Mouse (Mus musculus): ENCODE results near the gene Sh3bgrl3. TPM values are rescaled to one million over a fixed set of nuclear protein-coding genes. Genes with fewer than 3 reads are reported as not detected.
"Not testable (repeated sequence)": the region's sequence is repeated elsewhere in the genome, so short reads cannot be mapped to it uniquely, and the experiment has no call there.

Sh3bgrl3 gene
- 333 and 369 TPM in 2 replicates for polyA plus RNA-seq (2016; fragmentation: Nextera tagmentation; extraction: Ambion mirVana)

- H3K4me3 ChIP-seq, result peak within 1 kb of the TSS; percentile 84
- peak; percentile 95 for ATAC-seq (ENCODE audit: low FRiP score)
- peak within 1 kb of the TSS; percentile 76 for H3K27ac ChIP-seq
- under 1% methylated on average over 50 of the region's 50 CpGs for WGBS
- H3K36me3 ChIP-seq, result peaks cover 19% of the 10 kb centered on the region
- no peaks in the 10 kb centered on the region for H3K27me3 ChIP-seq
- H3K4me2 ChIP-seq (replicated peaks), result peak within 1 kb of the TSS; percentile 91
- peaks cover 29% of the 10 kb centered on the region for H3K4me1 ChIP-seq
- peak within 1 kb of the TSS; percentile 89 for H3K9ac ChIP-seq
- no peaks in the 10 kb centered on the region for H3K9me3 ChIP-seq (replicated peaks)
Measured at GRCm38 (mm10) chr4:134128221-134128982, at the start of gene Sh3bgrl3. TSS of gene Sh3bgrl3 (minus strand) at chr4:134128789.

- WGBS, result 94% methylated on average over 3 of the region's 3 CpGs
- H3K4me2 ChIP-seq (replicated peaks), result no peak overlapping the region
- H3K36me3 ChIP-seq, result peaks cover 6% of the 10 kb centered on the region
Measured at GRCm38 (mm10) chr4:134172391-134172790, 43.8 kb upstream of the Sh3bgrl3 start.

GRCm38 (mm10) chr4:134166906-134167305, 38.3 kb upstream of the Sh3bgrl3 start:
- WGBS, result 95% methylated on average over 3 of the region's 3 CpGs
- Histone ChIP-seq H3K4me1 (no peaks in the 10 kb centered on the region), H3K9ac (no peak overlapping the region), H3K36me3 (peaks cover 17% of the 10 kb centered on the region), H3K27ac (no peak overlapping the region), H3K4me3 (no peak overlapping the region), H3K9me3 (replicated peaks) (no peaks in the 10 kb centered on the region), H3K4me2 (replicated peaks) (no peak overlapping the region), H3K27me3 (no peaks in the 10 kb centered on the region)
- no peak for ATAC-seq (ENCODE audit: low FRiP score)

More at GRCm38 (mm10) chr4:134172391-134172790, 43.8 kb upstream of the Sh3bgrl3 start:
- Histone ChIP-seq H3K9ac (no peak overlapping the region), H3K4me3 (no peak overlapping the region), H3K27ac (no peak overlapping the region), H3K9me3 (replicated peaks) (no peaks in the 10 kb centered on the region), H3K27me3 (no peaks in the 10 kb centered on the region), H3K4me1 (no peaks in the 10 kb centered on the region)
- ATAC-seq (ENCODE audit: low FRiP score), result no peak

- peaks cover 13% of the 10 kb centered on the region for H3K36me3 ChIP-seq
- ATAC-seq (ENCODE audit: low FRiP score), result no peak
- WGBS, result 93% methylated on average over 3 of the region's 3 CpGs
- no peak overlapping the region for H3K9ac ChIP-seq
- H3K9me3 ChIP-seq (replicated peaks), result no peaks in the 10 kb centered on the region
- no peak overlapping the region for H3K4me3 ChIP-seq
- no peaks in the 10 kb centered on the region for H3K4me1 ChIP-seq
- H3K27me3 ChIP-seq, result no peaks in the 10 kb centered on the region
- no peak overlapping the region for H3K4me2 ChIP-seq (replicated peaks)
- H3K27ac ChIP-seq, result no peak overlapping the region
Measured at GRCm38 (mm10) chr4:134165548-134166465, 37.2 kb upstream of the Sh3bgrl3 start.

DNA sequence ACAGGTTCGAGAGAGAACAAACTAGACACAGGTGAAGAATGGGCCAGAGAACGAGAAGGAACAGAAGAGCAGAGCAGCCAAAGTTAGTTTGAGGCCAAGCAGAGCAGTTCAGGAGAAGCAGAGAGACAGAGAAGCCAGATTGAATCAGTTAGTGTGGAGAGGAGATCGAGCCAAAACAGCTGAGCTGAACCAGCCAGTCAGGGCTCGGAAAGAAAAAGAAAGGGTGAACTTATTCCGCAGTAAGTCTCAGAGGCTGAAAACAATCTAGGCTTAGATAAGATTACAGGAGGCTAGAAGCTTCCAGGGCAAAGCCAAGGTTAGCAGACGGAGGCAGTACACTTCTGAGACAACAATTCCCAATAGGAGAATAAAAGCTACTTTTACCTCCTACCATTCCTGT, 36.4 kb upstream of the Sh3bgrl3 start:
- no peak overlapping the region for H3K4me3 ChIP-seq
- H3K4me1 ChIP-seq, result no peaks in the 10 kb centered on the region
- no peaks in the 10 kb centered on the region for H3K27me3 ChIP-seq
- H3K9ac ChIP-seq, result no peak overlapping the region
- H3K27ac ChIP-seq, result no peak overlapping the region
- no peak overlapping the region for H3K4me2 ChIP-seq (replicated peaks)
- ATAC-seq (ENCODE audit: low FRiP score), result no peak
- H3K9me3 ChIP-seq (replicated peaks), result no peaks in the 10 kb centered on the region
- peaks cover 13% of the 10 kb centered on the region; the same call in 1 of the 2 replicates for H3K36me3 ChIP-seq
- 82% methylated on average over 6 of the region's 6 CpGs for WGBS

DNA sequence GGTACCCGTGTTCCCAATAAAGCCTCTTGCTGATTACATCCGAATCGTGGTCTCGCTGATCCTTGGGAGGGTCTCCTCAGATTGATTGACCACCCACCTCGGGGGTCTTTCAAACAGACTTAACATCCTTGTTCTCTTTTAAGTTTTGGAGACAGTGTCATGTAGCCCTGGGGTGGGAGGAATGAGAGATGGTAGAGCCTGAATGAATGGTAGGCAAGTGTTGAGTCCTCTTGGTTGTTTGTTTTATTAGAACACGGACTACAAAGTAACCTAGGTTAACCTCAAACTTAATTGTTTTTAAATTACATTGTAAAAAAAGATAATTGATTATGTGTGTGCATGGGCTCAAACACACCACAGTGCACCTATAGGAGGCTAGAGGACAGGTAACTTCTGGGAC, 36.0 kb upstream of the Sh3bgrl3 start:
- Histone ChIP-seq H3K4me3 (no peak overlapping the region), H3K27ac (no peak overlapping the region), H3K36me3 (peaks cover 13% of the 10 kb centered on the region; the same call in 1 of the 2 replicates), H3K4me2 (replicated peaks) (no peak overlapping the region), H3K9ac (no peak overlapping the region), H3K4me1 (no peaks in the 10 kb centered on the region), H3K9me3 (replicated peaks) (no peaks in the 10 kb centered on the region), H3K27me3 (no peaks in the 10 kb centered on the region)
- no peak for ATAC-seq (ENCODE audit: low FRiP score)
- WGBS, result 97% methylated on average over 6 of the region's 6 CpGs

DNA sequence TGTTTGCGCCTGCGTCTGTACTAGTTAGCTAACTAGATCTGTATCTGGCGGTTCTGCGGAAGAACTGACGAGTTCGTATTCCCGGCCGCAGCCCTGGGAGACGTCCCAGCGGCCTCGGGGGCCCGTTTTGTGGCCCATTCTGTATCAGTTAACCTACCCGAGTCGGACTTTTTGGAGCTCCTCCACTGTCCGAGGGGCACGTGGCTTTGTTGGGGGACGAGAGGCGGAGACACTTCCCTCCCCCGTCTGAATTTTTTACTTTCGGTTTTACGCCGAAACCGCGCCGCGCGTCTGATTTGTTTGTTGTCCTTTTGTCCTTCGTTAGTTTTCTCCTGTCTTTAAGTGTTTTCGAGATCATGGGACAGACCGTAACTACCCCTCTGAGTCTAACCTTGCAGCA, 31.5 kb upstream of the Sh3bgrl3 start:
- 12% methylated on average over 30 of the region's 30 CpGs for WGBS
- not testable (repeated sequence) for H3K9ac ChIP-seq

DNA sequence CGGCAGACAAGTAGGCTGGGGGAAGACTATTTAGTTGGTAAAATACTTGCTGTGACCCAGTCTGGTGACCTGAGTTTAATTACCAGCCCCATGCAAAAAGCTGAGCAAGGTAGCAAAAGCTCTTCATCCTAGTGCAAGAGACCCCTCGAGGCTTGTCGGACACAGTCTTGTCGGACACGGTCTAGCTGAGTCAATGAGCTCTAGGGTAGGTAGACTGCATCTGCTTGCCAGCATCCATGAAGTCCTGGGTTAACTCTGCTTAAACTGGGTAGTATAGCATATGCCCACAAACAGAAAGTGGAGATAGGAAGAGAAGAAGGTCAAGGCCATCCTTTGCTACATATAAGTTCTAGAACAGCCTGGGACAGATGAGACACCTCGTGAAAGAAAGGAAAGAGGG, 30.2 kb upstream of the Sh3bgrl3 start:
- Histone ChIP-seq H3K9me3 (replicated peaks) (no peaks in the 10 kb centered on the region), H3K27ac (no peak overlapping the region), H3K4me2 (replicated peaks) (no peak overlapping the region), H3K27me3 (no peaks in the 10 kb centered on the region; the same call in 1 of the 2 replicates), H3K4me1 (no peaks in the 10 kb centered on the region), H3K4me3 (no peak overlapping the region), H3K36me3 (peaks cover 17% of the 10 kb centered on the region), H3K9ac (no peak overlapping the region)
- 85% methylated on average over 6 of the region's 6 CpGs for WGBS
- no peak for ATAC-seq (ENCODE audit: low FRiP score)

More for the DNA sequence above, 31.5 kb upstream of the Sh3bgrl3 start:
- H3K4me3 ChIP-seq, result peak overlapping the region; percentile 45
- not testable (repeated sequence) for H3K4me1 ChIP-seq; H3K9me3 ChIP-seq (replicated peaks); ATAC-seq (ENCODE audit: low FRiP score); H3K27ac ChIP-seq; H3K27me3 ChIP-seq
- peaks cover 12% of the 10 kb centered on the region; the same call in 1 of the 2 replicates for H3K36me3 ChIP-seq
- H3K4me2 ChIP-seq (replicated peaks), result peak overlapping the region; percentile 63

DNA sequence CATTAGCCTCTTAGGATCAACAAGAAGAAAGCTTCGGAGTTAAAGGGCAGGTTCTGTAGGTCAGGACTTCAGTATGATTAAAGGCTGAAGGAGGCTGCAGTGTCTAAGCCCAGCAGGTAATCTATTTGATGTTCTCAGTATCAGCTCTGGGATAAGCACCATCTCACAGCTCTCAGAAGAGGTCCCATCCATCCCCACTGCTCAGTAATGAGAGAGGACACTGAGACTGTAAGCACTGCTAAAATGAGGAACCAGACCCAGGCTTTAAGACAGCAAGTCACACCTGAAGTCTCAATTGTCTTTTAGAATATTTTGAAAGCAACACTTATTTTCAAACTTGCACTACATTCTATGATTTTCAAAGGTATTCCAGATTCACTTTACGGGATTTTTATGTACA, 29.0 kb upstream of the Sh3bgrl3 start:
- H3K9me3 ChIP-seq (replicated peaks), result no peaks in the 10 kb centered on the region
- H3K4me2 ChIP-seq (replicated peaks), result no peak overlapping the region
- no peaks in the 10 kb centered on the region for H3K4me1 ChIP-seq
- no peak overlapping the region for H3K4me3 ChIP-seq
- peaks cover 28% of the 10 kb centered on the region for H3K36me3 ChIP-seq
- WGBS, result 86% methylated on average over 2 of the region's 2 CpGs
- no peak overlapping the region for H3K9ac ChIP-seq
- no peak overlapping the region for H3K27ac ChIP-seq
- H3K27me3 ChIP-seq, result no peaks in the 10 kb centered on the region; the same call in 1 of the 2 replicates
- ATAC-seq (ENCODE audit: low FRiP score), result no peak

DNA sequence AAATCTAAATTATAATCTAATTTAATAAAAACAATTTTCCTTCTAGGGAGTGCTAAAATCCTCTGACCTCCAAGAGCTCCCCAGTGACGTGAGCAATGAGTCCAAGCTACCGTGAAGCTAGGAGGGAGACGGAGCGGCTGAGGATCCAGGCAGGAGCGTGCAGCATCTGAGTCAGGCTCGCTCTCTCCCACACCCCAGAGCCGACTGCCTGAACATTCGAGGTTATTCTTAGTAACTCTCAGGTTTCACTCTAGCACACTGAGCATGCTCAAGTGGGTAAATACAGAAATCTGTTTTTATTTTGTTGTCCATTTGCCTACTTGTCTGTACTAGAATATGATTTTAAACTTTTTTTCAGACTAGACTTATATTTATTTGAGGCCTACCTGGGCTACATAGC, 28.2 kb upstream of the Sh3bgrl3 start:
- no peak overlapping the region for H3K4me2 ChIP-seq (replicated peaks)
- H3K9ac ChIP-seq, result no peak overlapping the region
- no peaks in the 10 kb centered on the region; the same call in 1 of the 2 replicates for H3K27me3 ChIP-seq
- no peak for ATAC-seq (ENCODE audit: low FRiP score)
- H3K4me1 ChIP-seq, result no peaks in the 10 kb centered on the region
- WGBS, result 71% methylated on average over 8 of the region's 8 CpGs
- H3K27ac ChIP-seq, result no peak overlapping the region
- peaks cover 36% of the 10 kb centered on the region for H3K36me3 ChIP-seq
- no peaks in the 10 kb centered on the region for H3K9me3 ChIP-seq (replicated peaks)
- H3K4me3 ChIP-seq, result no peak overlapping the region

GRCm38 (mm10) chr4:134155961-134156465, 27.4 kb upstream of the Sh3bgrl3 start:
- Histone ChIP-seq H3K9ac (no peak overlapping the region), H3K4me3 (no peak overlapping the region), H3K4me2 (replicated peaks) (no peak overlapping the region), H3K27ac (no peak overlapping the region), H3K36me3 (peaks cover 43% of the 10 kb centered on the region), H3K4me1 (no peaks in the 10 kb centered on the region), H3K9me3 (replicated peaks) (no peaks in the 10 kb centered on the region), H3K27me3 (no peaks in the 10 kb centered on the region; the same call in 1 of the 2 replicates)
- 93% methylated on average over 10 of the region's 10 CpGs for WGBS
- ATAC-seq (ENCODE audit: low FRiP score), result no peak

- H3K9me3 ChIP-seq (replicated peaks), result no peaks in the 10 kb centered on the region
- WGBS, result 91% methylated on average over 6 of the region's 6 CpGs
- H3K36me3 ChIP-seq, result peaks cover 44% of the 10 kb centered on the region
- no peak overlapping the region for H3K4me3 ChIP-seq
- H3K4me1 ChIP-seq, result no peaks in the 10 kb centered on the region
- no peak overlapping the region for H3K4me2 ChIP-seq (replicated peaks)
- no peak overlapping the region for H3K27ac ChIP-seq
- ATAC-seq (ENCODE audit: low FRiP score), result no peak
- H3K9ac ChIP-seq, result no peak overlapping the region
- no peaks in the 10 kb centered on the region; the same call in 1 of the 2 replicates for H3K27me3 ChIP-seq
Measured at GRCm38 (mm10) chr4:134155531-134155930, 26.9 kb upstream of the Sh3bgrl3 start.

All from hindbrain, embryonic 12.5 days (tissue).